Mouse (Mus musculus): ENCODE data around the gene D330020A13Rik. TPM values are rescaled to one million over a fixed set of nuclear protein-coding genes. Genes with fewer than 3 reads are reported as not detected.
"Not testable (repeated sequence)": the region's sequence is repeated elsewhere in the genome, so short reads cannot be mapped to it uniquely, and the experiment has no call there.

The D330020A13Rik gene
- total RNA-seq, 2 experiments from 2014 or later, result not detected

DNA sequence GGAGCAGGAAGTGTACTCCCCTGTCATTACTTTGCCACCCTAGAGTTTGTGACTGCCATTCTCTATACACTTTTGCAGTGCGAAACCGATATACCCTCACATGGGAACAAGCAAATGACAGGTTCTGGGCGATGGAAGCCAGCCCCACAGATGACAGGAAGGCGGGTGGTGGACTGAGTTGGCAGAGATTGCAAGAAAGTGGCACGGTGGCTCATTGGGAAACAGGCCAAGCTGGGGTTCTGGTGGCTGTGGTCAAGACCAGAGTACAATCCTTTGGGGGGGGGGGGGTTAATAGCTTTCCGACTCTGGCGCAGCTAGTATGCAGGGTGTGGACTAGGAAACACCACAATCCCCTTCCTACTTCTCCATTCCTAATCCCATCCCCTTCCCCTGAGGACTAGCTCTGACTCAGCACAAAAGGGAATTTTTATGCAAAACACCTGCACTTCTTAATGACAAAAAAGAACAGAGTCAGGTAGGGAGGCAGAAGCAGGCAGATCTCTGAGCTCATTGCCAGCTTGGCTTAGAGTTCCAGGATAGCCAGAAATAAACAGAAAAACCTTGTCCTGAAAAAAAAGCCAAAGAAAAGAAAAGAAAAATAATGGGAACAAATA is 2.7 kb upstream of the D330020A13Rik start:
- ATAC-seq (replicated peaks; ENCODE audit: low FRiP score, poor library complexity, severe bottlenecking), result no peak

DNA sequence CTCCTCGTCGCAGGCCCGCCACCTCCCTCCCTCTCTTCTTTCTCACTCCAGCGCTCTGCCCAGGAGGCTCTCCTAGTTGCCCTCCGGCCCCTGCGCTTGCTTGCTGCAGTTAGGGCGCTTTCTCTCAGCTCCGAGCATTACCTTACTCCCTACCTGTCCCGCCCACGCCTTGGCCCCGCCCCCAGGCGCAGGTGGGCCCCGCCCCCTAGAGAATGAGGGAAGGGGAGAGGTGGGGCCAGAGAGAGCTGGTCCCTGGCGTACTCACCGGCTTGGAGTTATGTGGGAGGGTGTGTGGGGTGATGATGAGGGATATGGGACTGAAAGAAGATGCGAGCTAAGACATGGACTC is 595 bp downstream of the D330020A13Rik start:
- no peak for ATAC-seq (replicated peaks; ENCODE audit: low FRiP score, poor library complexity, severe bottlenecking)

DNA sequence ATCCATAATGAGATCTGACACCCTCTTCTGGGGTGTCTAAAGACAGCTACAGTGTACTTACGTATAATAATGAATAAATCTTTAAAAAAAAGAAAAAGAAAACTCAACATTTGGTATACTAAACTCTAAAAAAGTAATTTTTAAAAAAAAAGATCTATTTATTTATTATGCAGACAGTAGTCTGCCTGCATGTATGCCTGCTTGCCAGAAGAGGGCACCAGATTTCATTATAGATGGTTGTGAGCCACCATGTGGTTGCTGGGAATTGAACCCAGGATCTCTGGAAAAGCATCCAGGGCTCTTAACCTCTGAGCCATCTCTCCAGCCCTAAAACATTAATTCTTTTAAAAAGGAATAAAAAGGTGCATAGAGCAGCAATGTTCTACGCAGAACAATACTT is 2.4 kb downstream of the D330020A13Rik start:
- not testable (repeated sequence) for ATAC-seq (replicated peaks; ENCODE audit: low FRiP score, poor library complexity, severe bottlenecking)

DNA sequence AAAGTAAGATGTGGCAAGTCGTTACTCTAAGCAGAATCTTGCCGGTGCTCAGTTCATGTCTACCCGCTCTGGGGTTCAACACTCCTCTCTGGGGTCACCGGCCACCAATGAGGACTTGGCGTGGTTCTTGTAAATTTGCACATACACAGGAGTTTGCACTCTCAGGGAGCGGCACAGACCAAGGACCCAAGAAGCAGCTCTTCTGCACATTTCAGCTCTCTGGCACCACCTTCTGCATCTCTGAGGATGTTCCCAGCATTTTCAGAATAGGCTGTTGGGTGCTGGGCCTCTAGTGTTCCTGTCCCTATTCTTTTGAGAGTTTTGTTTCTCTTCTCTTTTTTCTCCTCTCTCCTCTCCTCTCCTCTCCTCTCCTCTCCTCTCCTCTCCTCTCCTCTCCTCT is 7.0 kb downstream of the D330020A13Rik start:
- no peak for ATAC-seq (replicated peaks; ENCODE audit: low FRiP score, poor library complexity, severe bottlenecking)

DNA sequence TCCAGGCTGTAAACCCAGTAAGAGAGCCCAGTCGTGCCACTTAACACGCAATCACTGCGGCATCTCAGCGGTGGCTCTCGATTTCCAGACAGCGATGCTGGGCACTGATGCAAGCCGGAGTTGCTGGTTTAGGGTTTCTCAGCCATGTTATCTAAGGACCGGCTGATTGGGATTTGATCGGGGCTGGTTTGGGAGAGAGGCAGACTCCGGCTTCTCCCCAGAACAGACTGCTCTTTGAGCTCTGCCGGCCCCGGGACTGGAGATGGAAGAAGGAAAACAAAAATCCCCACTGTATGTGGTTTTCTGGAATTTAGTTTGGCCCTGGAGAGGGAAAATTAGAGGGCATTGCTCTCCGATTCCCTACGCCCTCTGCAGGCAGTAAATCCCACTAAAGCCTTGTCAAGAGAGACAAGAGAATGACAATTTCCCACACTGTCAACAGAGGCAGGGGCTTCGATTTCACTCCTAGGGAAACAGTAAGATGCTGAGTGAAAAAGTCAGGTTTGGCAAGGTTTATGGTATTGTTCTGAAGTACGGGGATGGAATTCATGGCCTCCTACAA is 8.7 kb downstream of the D330020A13Rik start:
- no peak for ATAC-seq (replicated peaks; ENCODE audit: low FRiP score, poor library complexity, severe bottlenecking)

DNA sequence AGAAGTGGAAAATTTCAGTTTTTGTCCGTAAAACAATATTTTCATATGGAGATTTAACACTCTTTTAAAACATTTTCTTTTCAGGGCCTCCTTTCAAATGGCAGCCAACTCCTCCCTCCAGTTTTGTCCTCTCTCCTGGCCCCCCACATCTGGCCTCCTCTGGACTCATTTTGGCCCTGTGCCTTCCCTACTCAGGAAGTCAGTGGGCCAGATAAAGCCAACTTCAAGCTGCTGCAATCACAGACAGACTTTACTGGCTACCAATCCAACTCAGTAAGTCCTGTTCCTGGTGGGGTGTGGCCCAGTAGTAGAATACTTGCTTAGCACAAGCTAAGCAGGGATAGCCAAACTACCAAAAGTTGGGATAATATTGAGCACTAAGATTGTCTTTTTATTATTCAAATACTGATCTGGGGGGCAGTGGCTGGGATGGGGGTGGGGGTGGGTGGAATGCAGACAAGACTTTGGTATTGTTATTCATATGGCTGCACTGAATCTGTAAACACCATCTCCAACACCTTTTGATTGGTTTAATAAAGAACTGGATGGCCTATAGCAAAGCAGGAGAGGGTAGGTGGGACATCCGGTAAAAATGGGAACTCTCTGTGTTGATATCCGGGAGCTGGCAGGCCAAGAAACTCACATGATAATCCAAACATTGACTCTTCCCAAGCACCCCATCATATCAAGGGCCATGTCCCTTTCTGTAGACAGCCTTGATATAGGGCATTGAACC is 12.9 kb downstream of the D330020A13Rik start:
- no peak for ATAC-seq (replicated peaks; ENCODE audit: low FRiP score, poor library complexity, severe bottlenecking)

DNA sequence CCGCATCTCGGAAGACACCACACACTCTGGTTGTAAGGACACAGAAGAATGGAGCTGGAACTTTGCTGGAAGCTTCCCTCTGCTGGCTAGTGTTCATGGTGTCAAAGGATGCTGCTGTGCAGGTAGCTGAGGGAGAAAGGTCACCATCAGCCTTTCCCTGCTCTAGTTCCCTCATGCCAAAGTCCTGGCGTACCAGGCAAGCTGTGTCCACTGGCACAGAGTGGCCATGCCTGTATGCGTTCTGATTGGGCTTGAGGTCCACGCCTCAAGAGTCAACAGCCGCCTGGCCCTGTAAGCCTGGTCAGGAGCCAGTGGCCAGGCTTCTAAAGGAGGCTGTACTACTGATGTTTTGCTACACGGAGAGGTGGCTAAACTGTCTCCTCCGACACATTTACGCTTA is 15.2 kb downstream of the D330020A13Rik start:
- ATAC-seq (replicated peaks; ENCODE audit: low FRiP score, poor library complexity, severe bottlenecking), result 0 out of 2 replicates have a peak, but pooled peaks have one; percentile 12

DNA sequence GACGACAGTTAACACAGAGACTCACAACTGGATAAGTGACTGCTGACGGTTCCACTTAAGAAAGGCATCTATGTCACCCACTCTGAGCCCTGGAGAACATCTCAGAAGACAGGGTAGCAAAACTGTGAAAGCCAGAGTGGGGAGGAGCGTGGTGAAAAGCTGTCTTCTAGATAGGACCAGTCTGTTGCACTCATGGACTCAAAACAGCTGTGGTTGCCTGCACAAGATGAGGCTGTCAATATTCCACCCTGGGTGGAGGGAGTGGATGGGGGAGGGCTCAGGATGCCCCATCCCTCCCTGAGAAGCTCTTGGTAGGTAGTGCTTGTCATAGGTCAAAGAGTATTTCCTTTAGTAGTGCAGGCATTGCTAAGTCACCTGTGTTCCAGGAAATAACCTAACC is 15.6 kb downstream of the D330020A13Rik start:
- ATAC-seq (replicated peaks; ENCODE audit: low FRiP score, poor library complexity, severe bottlenecking), result peak; percentile 51; the same call in 1 of the 2 replicates

DNA sequence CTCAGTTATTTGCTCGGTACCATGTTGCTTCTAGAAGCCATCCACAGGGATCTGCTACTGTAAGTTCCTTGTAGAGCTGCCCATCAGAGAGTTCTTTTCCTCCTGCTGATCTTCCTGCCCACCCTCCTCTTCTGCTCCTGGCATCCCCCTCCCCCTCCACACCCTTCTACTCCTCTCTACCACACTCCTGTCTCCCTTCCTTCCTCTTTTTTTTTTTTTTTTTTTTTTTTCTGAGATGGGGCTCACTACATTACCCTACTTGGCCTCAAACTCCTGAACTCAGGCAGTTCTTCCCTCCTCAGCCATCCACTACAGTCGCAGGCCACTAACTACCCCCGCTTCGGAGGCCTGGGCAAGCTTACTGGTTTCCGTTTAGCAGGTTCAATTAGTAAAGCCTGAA is 18.3 kb downstream of the D330020A13Rik start:
- ATAC-seq (replicated peaks; ENCODE audit: low FRiP score, poor library complexity, severe bottlenecking), result no peak

DNA sequence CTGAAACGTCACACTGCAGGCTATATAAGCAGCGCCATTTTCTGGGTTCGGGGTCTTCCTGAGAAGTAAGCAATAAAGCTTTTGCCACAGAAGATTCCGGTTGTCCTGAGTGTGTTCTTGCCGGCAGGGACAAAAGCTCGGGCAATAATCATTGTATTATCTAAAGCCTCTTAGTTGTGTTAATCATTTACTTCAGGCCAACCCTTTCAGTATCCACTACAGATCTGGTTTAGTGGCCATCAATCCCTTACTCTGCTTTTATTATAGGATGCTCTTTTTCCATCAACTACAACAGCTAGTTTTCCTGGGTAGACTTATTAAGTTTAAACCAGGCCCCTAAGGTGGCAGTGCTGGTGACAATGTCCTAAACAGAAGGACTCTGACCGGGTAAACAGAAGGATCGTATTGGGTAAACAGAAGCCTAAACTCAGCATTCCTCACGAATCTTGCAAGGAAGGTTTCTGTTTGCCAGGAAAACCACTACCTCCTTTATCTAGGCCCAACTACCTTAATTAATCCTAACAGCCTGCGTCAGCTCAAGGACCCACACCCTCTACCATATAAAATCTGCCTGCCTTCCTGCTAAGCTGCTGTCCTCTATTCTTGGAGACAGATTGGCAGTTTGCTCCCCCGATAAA is 24.3 kb downstream of the D330020A13Rik start:
- no peak for ATAC-seq (replicated peaks; ENCODE audit: low FRiP score, poor library complexity, severe bottlenecking)

DNA sequence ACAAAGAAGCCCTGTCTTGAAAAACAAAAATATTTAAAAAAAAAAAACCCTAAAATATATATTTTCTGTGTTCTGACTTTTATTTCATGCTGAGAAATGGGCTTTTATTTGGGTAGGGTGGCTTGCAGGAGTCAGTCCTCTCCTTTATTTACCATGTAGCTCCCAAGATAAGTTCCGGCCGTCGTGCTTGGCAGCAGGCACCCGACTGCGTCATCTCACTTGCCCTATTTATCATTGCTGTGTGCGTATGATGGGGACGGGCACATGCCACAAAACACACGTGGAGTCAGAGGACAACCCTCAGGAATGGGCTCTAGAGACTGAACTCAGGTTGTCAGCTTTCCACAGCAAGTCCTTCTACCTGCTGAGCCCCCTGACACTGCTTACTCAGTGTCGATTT is 25.0 kb downstream of the D330020A13Rik start:
- ATAC-seq (replicated peaks; ENCODE audit: low FRiP score, poor library complexity, severe bottlenecking), result no peak

DNA sequence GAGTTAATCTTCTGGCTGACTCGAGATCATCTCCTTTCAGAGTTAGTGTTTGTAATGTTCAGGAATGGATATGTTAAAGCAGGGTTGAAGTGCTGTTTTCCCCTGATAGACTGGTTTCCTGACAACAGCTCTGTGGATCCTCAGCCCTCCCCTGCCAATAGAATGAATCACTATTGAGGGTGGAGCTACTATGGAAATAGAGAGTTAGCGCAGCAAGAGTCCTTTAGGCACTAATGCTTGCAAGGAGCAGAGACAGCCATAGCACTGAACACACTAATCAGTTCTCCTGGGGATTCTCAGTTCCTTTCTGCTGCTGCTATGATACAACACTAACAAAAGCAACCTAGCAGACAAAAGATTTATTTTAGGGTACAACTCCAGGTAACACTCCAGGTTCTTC is 26.2 kb downstream of the D330020A13Rik start:
- ATAC-seq (replicated peaks; ENCODE audit: low FRiP score, poor library complexity, severe bottlenecking), result no peak

DNA sequence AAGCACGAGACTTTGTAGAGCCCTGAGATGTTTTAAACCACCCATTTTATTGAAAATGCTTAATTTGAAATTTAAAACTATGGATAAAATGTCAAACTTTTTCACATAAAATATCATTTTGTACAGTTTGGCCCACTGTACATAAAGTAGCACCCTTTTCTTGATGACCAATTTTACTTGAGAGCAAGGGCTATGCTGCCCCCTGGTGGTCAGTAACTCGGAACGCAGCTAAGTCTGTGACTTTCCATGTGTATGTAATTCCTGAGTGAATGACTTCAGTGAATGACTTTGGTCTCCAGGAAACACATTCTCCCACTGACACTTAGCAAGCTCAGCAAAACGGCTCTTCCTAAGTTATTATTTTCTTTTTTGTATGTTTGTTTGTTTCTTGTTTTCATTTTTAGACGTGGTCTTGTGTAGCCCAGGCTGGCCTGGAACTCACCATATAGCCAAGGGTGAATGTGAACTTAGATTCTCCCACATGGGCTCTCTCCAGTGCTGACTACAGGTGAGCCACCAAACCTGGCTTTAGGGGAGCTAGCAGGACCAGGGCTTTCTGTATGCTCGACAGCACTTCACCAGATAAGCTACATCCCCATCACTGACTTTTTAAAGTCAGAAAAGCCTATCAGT is 30.2 kb downstream of the D330020A13Rik start:
- peak; percentile 93 for ATAC-seq (replicated peaks; ENCODE audit: low FRiP score, poor library complexity, severe bottlenecking)

DNA sequence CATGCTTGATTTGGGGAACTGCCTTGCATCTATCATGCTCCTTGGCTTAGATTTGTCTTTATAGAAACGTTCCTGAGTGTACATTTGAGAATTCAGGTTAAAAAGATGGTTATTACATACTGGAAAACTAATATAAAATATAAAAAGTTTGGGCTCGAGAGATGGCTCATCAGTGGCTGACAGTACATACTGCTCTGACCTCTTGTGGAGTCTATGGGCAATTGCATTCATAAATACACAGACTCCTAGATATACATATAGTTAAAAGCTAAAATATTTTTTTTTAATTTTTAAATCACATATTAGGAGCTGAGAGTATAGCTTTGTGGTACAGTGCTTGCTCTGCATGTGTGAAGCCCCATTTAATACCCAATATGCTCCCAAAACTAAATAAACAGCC is 38.2 kb downstream of the D330020A13Rik start:
- no peak; the same call in 1 of the 2 replicates for ATAC-seq (replicated peaks; ENCODE audit: low FRiP score, poor library complexity, severe bottlenecking)

DNA sequence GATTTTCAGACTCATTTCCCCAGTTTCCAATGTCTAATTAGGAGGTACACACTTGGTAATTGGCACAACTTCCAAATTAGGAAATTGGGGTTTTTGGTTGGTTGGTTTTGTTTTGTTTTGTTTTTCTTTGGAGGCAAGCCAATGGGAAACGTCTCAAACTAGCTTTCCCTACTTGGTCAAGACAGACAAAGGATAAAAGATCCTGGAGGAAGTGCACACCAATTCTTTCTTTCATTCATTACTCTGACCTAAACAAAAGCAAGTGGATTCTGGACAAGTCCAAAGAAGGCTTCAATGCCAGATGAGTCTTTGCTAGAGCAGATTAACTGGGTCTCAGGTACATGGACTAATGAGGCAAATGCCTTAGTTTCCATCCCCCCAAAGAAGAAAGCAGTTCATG is 49.8 kb downstream of the D330020A13Rik start:
- no peak for ATAC-seq (replicated peaks; ENCODE audit: low FRiP score, poor library complexity, severe bottlenecking)

Other genes starting within 250 kb of the D330020A13Rik start
- 6.7 and 8.1 TPM in 2 replicates for gene Ninj2, start 201.0 kb upstream of the D330020A13Rik start, total RNA-seq (2015; ENCODE audit: low replicate concordance)
- gene Ninj2, start 201.0 kb upstream of the D330020A13Rik start, total RNA-seq (2017; ENCODE audit: low replicate concordance), result not detected in 2 replicates
- 0.42 and 0.58 TPM in 2 replicates for gene B4galnt3, start 195 bp downstream of the D330020A13Rik start, total RNA-seq (2015; ENCODE audit: low replicate concordance)
- 0.26 and 0.70 TPM in 2 replicates for gene B4galnt3, start 195 bp downstream of the D330020A13Rik start, total RNA-seq (2017; ENCODE audit: low replicate concordance)
- 29.2 and 34.5 TPM in 2 replicates for gene Kdm5a, start 69.8 kb downstream of the D330020A13Rik start, total RNA-seq (2015; ENCODE audit: low replicate concordance)
- 130 and 136 TPM in 2 replicates for gene Kdm5a, start 69.8 kb downstream of the D330020A13Rik start, total RNA-seq (2017; ENCODE audit: low replicate concordance)
- gene Ccdc77, start 70.0 kb downstream of the D330020A13Rik start, total RNA-seq (2015; ENCODE audit: low replicate concordance), result 61.3 and 87.4 TPM in 2 replicates
- gene Ccdc77, start 70.0 kb downstream of the D330020A13Rik start, total RNA-seq (2017; ENCODE audit: low replicate concordance), result 173 and 201 TPM in 2 replicates
- gene Il17ra, start 168.9 kb downstream of the D330020A13Rik start, total RNA-seq (2015; ENCODE audit: low replicate concordance), result 9.4 and 13.8 TPM in 2 replicates
- 7.8 and 13.9 TPM in 2 replicates for gene Il17ra, start 168.9 kb downstream of the D330020A13Rik start, total RNA-seq (2017; ENCODE audit: low replicate concordance)
- not detected in 2 replicates for gene Tmem121b, start 199.4 kb downstream of the D330020A13Rik start, total RNA-seq (2015; ENCODE audit: low replicate concordance)
- gene Tmem121b, start 199.4 kb downstream of the D330020A13Rik start, total RNA-seq (2017; ENCODE audit: low replicate concordance), result not detected in 2 replicates
- gene Hdhd5, start 237.0 kb downstream of the D330020A13Rik start, total RNA-seq (2015; ENCODE audit: low replicate concordance), result 1.3 TPM in 1 of 2 replicates, not detected in the other
- 0.26 and 2.5 TPM in 2 replicates for gene Hdhd5, start 237.0 kb downstream of the D330020A13Rik start, total RNA-seq (2017; ENCODE audit: low replicate concordance)